Mouse (Mus musculus) thymus, postnatal 4 days (tissue): Measurements from ENCODE around the gene Hccs.
A peak's percentile ranks its signal among the peaks of the same experiment; 100 is the strongest.
"Not testable (repeated sequence)": the region's sequence is repeated elsewhere in the genome, so short reads cannot be mapped to it uniquely, and the experiment has no call there.

Experiments used
- DNase-seq: peaks from one replicate; pipeline ENCODE4 v3.0.0; 2021

Gene Hccs

DNA sequence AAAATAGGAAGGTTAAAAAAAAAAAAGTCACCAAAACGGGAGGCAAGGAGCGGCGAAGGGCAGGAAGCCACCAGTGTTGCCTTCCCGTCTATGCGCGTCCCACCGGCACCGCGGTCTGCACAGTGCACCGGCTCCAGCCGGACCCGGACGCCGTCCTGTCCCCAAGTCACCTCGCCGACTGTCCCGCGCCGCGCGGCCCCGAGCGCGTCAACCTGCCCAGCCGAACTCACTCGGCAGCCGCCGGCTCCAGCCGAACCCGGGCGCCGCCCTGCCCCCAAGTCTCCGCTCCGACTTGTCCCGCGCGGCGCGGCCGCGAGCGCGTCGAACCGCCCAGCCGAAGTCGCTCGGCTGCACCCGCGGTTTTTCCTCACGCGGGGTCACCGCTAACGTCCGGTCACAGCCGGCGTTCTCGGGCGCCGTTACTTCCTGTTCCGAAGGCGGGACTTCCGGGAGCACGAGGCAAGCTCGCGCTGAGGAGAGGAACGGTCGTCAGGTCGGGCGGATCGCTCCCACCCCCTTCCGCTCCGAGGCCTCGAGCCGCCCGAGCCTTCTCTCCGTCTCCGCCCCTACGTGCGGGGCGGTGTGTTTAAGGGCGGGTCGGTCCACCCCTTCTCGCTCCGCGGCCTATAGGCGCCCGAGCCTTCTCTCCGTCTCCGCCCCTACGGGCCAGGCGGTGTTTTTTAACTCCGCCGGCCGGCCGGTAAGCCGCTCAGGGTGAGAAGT lies at the start of gene Hccs:
Hccs (minus strand) TSS at position 428 of the 723 bp plus-strand sequence.
- DNase-seq, result peak; percentile 85

- DNase-seq, result no peak
Measured at GRCm38 (mm10) chrX:169357146-169357772, 37.1 kb upstream of the Hccs start.

DNA sequence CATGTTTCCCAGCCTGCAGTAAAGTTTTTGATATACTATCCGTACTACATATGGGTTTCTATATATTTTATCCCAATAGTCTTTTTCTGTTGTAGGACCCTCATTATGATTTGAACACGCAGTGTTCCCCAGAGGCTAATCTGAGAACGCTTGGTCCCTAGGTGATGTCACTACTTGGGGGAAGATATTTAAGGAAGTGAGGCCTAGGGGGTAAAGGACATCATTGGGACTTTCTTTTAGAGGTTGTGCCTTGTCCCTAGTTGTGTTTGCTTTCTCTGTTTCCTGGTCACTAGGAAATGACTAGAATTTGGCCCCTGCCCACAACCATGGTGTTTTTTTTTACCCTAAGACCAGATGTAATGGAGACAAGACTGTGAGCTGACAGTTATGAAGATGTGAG lies 18.0 kb upstream of the Hccs start:
- no peak for DNase-seq

DNA sequence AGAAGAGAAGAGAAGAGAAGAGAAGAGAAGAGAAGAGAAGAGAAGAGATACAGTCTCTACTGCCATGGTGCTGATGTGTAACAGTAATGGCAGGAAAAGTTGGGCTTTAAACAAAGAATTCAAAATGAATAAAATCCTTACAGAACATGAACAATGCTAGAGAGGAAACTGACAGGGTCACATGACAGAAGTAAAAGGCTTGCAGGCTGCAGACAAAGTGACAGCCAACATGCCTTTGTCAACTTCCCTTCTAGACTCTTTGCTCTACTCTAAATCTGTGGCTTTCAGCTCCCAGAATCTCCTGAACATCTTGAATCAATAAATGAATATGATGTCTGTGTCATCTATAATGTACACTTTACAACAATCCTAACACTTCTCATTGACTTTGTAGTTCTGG lies 17.4 kb upstream of the Hccs start:
- no peak for DNase-seq

DNA sequence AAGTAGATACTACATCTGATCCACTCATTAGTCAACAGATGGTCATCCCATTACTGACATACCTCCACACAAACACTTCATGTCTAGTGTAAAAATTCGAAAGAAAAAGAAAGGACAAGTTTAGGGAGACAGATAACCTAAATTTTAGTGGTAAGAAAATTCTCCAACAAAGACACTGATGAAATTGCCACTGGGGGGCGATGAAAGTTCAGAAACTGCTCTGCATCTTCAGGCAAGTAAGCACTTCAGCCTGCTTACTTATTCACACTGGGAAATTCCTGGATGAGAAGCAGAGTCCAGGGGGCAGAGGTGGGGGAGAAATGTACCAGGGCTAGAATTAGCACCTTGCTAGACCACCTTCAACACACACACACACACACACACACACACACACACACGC lies 12.1 kb upstream of the Hccs start:
- peak; percentile 46 for DNase-seq

- DNase-seq, result no peak
Measured at GRCm38 (mm10) chrX:169325929-169326595, 5.9 kb upstream of the Hccs start.

- not testable (repeated sequence) for DNase-seq
Measured at GRCm38 (mm10) chrX:169320668-169321005, 465 bp upstream of the Hccs start.

DNA sequence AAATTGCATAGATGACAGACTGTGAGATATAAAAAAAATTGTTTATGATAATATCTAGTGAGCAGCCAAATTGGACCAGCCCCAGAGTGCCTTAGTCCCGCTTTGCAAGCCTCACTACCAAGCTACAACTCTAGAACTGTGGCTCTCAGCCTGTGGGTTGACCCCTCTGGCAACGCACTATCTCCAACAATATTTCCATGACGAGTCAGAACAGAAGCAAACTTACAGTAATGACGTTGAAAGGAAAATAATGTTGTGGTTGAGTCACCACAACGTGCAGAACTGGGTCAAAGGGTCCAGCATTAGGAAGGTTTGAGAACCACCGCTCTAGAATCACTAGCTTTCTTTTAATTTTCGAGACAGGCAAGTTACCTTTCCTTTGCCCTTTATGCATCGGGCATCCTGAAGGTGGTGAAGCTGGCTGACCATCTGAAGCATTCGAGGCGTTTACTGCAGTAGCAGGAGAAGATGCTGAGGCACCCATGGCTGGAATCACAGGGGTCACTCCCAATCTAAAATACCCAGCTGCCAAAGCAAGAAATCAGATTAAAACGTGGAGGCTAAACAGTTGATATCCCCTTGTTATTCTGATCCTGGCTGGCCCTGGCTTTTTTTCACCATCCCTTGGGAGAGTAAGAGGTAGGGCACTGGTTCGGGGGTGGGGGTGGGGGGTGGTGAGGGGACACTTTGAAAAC lies 959 bp downstream of the Hccs start:
- DNase-seq, result no peak

DNA sequence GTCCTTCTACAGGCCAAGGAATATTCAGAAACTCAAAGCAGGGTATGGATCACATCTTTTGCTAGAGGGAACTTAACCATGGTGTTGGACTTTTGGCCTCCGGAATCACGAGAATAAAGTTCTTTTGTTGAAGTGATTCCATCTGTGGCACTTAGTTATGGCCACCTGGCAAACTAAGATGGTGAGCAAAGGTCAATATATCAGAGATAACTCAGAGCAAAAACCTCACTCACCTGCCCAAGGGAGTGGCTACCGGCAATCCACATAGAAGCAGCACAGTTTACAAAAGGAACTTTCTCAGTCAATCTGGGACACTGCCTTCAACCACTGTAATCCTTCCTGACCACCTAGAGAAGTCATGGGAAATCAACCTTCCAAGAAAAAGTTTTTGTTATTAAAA lies 11.6 kb downstream of the Hccs start:
- DNase-seq, result no peak

DNA sequence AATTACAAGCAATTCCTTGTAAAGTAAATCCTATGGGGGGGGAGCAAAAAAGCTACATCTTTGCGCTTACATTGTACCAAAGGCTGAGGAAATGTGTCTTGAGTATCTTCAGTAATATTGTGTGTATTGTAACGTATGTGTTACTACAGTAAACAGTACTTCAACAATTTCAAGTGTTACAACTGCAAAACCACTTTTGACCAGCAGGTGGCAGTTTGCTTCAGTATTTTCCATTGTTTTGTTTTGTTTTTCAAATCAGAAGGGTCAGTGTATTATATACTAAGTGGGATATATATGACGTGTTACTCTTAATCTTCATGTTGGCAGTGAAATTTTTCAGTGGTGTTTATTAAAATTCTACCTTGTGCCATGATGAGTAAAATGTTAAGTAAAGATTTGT lies 16.2 kb downstream of the Hccs start:
- peak; percentile 49 for DNase-seq

GRCm38 (mm10) chrX:169302271-169303045 lies 17.7 kb downstream of the Hccs start:
- no peak for DNase-seq

- DNase-seq, result no peak
Measured at GRCm38 (mm10) chrX:169299579-169299978, 20.6 kb downstream of the Hccs start.

- DNase-seq, result no peak
Measured at GRCm38 (mm10) chrX:169263433-169264172, 56.6 kb downstream of the Hccs start.

- DNase-seq, result no peak
Measured at GRCm38 (mm10) chrX:169262212-169262611, 58.0 kb downstream of the Hccs start.

- no peak for DNase-seq
Measured at GRCm38 (mm10) chrX:169261034-169261433, 59.1 kb downstream of the Hccs start.

- no peak for DNase-seq
Measured at GRCm38 (mm10) chrX:169256741-169257140, 63.4 kb downstream of the Hccs start.

GRCm38 (mm10) chrX:169255915-169256314 lies 64.3 kb downstream of the Hccs start:
- no peak for DNase-seq

DNA sequence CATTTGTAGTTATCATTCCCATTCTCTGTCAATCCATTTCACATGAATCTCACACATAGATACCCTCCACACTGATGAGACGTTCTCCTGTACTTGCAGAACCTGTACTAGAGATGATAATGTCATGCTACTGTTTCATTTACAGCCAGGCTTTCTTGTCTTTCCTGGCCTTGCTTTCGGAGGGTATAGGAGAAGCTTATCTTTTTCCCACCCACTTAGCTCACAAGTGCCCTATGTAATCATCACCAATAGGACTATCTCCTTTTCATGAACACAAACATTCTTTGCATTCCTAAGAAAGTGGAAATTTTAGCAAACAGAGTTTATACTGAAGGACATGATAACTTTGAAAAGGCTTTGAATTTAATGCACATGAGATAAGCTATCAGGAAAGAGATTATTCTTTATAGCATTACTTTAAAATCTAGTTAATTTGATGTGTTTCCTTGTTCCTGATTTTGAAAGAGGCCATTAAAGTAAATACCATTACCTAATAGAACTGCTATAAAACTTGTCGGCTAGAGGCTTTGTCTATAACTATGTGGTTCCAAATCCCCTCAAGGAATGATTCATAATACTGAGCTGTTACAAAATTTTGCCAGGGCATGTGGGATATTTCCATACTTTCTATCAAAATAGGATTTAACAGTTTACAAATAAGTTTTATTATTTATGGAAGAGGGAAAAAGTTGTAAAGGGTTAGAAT lies 97.7 kb downstream of the Hccs start:
- DNase-seq, result no peak

- DNase-seq, result peak; percentile 2
Measured at GRCm38 (mm10) chrX:169220064-169220463, 100.1 kb downstream of the Hccs start.

DNA sequence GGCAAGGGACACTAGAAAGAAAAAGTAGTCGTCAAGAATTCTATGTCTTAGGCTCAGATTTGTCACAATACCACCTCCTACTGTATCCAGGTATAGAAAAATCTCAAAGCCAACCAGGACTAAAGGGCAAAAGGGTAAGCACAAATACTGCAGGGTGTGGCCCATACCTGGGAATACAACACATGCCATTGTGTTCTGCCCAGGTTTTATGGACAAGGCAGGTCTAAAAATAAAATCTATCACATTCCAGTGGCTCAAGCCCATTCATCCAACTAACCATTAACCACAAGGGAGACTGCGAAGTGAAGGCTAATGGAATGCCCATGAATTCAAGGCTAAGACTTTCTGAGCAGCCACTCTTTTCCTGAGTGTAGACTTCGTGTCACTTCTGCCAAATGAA lies 110.2 kb downstream of the Hccs start:
- no peak for DNase-seq
